Mouse (Mus musculus) A20 (cell line): ENCODE measurements around the gene Dgkh.

Experiments used
- DNase-seq: peaks from one replicate; pipeline ENCODE4 v3.0.0-alpha.2; 2011; ENCODE audit warnings: low read depth, low spot score

The Dgkh gene

DNA sequence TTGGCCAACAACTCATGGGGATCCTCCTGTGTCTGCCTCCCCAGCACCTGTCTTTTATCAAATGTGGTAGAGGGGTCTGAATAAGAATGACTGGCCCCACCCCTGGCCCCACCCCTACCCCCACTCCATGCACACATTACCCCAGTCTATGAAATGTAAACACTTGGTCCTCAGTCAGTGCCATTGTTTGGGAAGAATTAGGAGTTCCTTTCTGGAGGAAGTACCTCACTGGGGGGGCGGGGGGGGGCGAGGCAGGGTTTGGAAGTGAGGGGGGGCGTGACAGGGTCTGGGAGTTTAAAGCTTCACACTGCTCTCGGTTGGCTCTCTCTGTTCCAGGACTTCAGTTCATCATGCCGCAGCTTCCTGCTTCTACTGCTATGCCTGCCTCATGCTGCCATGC lies 10.5 kb downstream of the Dgkh start:
- no peak for DNase-seq

DNA sequence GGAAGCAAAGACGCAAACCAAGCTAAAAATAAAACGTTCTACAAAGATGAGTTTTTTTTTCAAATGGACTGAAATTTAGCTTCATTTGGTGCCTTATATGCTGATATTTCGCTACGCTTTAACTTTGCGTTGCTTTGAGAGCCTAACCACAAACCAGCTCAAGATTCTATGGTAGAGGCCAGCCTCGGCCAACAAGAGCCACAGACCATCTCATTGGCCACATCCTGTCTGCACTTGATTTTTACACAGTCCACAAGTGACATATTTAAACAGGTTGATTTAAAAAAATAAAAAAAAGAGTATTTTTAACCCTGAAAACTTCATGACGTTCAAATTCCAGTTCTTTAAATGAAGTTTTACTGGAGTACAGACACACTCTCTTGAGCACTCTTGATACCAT lies 16.5 kb downstream of the Dgkh start:
- no peak for DNase-seq

DNA sequence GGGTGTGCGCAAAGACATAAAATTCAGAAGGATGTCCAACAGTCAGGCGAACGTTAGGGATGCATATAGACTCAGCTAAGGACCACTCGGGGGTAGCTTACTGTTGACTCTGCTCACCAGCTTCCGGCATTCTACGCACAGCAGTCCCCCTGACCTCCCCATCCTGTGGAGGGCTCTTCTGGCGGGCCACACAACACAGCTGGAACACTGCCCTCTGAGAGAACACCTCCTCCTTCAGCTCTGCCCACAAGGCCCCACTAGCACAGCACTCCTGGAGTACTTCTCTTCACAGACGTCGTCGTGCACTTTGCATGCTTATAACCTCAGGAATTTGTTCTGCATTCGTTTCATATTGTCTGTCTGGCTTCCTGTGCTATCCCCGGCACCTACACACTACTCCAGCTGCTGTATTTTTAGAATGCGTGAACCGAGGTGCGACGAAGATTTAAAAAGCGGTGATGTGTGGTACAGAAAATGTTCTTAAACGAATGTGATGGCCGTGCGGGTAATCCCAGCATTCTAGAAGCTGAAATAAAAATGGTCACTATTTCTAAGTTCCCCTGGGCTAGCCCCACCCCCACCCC lies 19.9 kb downstream of the Dgkh start:
- DNase-seq = no peak

DNA sequence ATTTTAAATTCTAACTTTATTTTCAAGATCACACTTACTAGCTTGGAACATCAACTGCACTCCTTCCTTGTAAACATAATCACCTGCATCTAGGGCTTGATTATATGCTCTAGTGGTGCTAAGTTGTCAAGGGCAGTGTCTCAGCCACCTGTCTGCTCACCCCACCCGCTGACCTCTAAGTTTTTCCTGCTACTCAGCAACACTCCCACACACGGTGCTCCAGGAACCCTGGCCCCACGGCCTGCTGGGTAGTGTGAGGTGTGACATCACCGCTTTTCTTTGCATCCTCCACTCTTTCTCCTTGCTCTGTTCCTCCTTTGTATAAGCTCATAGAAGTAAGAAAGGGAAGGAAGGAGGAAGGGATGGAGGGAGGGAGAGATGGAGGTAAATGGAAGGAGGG lies 21.9 kb downstream of the Dgkh start:
- no peak for DNase-seq

DNA sequence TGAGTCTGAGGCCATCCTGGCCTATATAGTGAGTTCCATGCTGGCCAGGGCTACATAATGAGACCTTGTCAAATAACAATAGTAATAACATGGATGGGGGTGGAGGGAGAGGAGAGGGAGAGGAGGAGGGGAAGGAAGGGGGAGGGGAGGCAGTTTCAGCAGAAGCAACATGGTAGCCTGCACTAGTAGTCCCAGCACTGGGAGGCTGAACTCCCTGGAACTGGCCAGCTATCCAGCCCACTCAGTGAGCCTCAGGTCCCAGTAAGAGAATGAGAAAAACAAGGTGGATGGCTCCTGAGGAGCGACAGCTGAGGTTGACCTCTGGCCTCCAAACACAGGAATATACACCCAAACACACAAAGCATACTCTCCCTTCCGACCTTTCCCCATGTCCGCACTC lies 27.0 kb downstream of the Dgkh start:
- no peak for DNase-seq

DNA sequence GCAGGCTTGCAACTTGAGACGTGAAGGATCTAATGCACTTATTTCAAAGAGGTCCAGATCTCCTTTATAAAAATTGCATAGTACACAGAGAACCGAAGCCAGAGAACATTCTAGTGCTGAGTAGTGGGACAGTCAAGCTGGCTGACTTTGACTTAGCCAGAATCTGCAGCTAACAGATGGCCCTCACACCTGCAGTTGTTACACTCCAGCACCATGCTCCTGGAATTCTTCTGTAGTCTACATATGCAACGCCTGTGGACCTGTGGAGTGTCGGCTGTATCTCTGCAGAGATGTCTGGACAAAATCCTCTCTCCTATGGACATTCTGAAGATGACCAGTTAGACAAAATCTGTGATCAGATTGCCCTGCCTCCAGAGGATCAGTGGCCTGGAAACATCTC lies 28.6 kb downstream of the Dgkh start:
- no peak for DNase-seq

DNA sequence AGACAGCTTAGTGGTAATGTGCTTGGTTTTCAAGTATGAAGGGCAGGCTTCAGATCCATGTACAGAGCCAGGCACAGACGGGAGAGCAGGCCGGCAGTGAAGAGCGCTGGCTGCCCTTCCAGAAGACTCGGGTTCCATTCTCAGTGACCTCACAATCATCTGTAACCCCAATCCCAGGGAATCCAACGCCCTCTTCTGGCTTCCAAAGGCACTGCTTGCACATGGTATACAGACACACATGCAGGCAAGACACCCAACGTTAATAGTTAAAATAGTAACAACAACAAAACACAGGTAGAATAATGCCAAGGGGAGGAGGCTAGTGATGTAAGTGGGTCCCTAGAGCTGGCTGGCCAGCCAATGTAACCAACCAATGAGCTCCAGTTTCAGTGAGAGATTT lies 29.2 kb downstream of the Dgkh start:
- DNase-seq = no peak

DNA sequence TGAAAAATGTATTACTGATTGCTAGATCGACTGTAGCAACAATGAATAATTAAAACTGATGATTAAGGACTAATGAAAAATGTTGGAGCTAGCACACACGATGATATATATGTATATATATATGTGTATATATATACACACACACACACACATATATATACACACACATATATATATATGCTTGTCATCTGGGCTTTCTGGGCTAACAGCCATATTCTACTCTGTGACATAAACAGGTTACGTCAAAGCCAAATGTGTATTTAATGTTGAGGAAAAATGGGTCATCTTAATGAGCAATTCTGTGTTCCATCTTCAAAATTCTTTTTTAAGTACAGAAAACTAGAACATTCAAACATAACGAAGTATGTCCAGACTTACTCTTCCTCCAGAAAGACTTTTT lies 30.5 kb downstream of the Dgkh start:
- DNase-seq = no peak

DNA sequence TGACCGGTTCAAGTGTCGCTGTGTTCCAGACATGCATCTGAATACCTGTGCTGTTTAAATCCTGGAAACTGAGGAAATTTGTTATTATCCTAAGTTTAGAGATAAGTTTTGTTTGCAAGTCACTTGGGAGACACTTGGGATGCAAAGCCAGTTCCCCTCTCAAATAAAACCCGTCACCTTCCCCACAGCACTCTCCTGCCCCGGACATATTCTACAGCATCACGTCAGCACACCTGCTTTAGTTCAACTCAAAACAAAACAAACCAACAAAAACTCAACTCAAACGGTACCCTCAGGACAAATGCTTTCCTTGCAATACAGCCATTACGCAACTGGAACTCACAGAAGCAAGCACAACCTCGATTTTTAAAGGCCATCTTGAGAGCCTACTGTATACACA lies 31.1 kb downstream of the Dgkh start:
- DNase-seq = no peak

DNA sequence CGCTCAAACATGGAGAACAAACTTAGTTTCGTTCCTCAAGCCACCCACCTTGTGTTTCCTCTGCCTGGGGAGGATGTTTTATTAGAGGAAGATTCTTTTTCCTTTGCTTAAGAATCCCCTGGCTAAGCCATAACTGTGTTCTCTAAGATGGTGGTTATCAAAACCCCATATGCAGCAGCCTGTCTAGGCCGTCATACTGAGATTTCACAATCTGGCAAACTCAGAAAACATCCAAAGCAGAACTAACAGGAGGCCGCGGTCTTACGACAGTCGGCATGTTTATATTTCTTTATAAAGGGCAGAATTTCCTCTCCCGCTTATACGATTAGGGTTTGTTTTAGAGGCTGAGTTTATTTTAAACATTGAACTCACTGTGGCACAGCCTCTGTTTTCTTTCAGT lies 31.5 kb downstream of the Dgkh start:
- DNase-seq = no peak

DNA sequence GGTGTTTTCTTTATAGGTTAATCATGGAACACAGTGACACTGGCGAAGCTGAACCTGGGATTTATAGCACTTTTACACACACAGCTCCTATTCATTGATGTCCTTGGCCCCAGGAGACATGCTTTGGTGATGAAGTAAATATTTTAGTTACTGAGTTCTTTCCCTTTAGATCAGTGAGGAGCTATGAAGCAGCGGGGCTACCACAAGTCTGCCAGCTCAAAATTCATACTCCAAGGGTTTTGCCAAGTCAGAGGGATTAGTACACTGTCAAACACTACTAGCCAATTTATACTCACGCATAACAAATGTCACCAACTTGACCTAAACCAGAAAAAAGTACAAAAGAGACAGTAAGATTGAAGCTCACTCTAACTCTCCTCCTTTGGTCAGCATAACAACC lies 32.9 kb downstream of the Dgkh start:
- no peak for DNase-seq

DNA sequence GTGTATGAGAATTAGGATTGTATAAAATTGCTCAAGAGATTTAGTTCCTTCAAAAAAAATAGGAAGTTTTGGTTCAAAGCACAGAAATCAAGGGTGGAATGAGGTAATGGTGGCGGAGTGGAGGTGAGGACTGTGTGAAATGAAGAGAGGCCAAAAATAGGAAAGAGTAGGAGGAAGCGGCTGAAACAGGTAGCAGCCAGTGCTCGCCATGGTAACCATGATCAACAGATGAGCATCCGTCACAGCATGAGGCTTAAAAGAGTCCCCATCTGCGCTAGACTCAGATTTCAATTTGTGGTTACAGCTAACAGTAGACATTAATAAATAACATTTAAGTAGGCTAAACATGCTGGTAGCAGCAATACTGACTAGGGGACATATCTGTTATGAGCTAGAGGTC lies 33.4 kb downstream of the Dgkh start:
- peak; percentile 51 for DNase-seq

DNA sequence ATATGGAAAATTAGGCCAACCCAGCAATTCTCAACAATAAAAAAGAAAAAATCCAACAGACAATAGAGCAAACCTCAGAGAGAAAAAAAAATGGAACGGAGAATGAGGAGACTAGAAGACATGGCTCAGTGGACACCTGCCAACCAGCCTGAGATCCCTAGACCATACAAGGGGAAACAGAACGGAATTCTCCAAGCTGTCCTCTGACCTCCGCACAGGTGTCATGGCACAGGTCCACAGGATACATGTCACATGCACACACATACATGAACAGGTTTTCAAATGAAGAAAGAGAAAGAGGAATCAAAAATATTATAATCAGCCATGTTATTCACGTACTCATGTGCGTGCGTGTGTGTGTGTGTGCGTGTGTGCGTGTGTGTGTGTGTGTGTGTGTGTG lies 38.5 kb downstream of the Dgkh start:
- no peak for DNase-seq

DNA sequence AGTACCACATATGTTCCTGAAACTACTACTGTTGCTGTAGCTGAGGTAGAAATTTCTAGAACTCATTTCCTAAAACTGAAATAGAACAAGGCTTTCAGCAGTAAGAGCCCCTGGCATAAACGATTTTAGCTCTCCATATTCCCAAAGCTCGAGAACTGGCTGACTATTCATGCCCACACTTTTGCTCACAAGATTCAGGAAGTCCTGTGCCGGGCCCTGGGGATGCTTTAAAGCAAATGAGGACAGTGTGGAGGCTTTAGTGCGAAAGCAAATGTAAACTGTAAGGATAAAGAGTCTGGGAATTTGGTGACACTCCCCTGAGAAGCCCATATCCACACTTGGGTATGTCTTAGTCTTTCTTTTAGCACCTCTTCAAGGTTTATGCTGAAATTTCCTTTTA lies 40.0 kb downstream of the Dgkh start:
- DNase-seq = no peak

DNA sequence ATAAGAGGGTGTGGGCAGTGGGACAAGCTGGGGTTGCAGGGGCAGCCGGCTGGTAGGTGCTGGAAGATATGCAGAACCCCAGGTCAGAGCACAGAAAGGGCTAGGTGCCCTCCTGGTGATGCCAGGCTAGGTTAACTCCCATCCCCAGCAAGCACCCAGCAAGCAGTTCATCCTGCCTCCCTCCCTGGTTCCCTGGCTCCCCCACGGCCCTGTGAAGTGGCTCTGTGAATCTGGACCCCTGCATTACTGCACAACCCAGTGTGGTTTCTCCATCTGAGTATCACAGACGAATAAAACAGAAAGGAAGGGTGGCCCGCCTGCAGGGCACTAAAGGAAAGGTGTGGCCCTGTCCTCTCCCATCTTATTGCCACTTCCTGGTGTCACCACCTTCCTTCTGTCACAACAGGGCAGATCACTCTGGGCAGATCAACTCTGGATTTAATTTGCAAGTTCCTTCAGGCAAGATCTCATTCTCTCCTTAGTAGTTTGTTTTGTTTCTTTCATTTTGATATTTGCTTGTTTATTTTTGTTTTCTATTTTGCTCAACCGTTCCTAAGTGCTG lies 40.6 kb downstream of the Dgkh start:
- DNase-seq = no peak

DNA sequence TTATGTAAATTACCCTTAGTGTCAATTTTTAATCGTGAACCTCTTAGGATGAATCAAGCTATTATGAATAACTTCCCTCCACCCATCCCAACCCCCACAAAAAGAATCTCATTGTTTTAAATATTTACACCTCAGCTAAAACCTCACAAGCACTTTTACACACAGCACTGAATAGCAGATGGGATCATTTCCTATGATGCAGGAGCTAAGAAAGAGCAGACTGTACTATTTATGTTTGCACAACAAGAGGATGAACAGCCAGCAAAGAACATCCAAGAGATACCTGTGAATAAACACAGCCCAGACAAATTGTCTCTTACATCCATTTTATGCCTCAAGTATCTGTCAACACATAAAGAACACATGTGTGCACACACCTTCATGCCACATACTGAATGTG lies 41.7 kb downstream of the Dgkh start:
- no peak for DNase-seq

DNA sequence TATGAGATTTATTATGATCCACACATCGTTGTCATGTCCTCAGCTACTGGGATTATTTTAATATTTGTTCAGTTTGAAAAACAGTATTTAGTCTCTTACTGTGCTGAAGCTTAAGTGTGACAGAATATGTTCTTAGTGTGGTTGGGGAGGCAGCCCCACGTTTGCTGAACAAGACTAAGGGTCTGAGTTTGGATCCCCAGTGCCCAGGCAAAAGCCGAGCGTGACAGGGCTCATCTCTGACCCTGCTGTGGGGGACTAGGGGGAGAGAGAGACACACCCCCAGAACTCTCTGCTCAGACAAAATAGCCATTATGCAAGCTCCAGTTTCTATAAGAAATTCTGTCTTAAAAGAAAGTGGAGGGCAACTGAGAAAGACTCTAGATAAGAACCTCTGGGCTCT lies 42.2 kb downstream of the Dgkh start:
- DNase-seq = no peak

DNA sequence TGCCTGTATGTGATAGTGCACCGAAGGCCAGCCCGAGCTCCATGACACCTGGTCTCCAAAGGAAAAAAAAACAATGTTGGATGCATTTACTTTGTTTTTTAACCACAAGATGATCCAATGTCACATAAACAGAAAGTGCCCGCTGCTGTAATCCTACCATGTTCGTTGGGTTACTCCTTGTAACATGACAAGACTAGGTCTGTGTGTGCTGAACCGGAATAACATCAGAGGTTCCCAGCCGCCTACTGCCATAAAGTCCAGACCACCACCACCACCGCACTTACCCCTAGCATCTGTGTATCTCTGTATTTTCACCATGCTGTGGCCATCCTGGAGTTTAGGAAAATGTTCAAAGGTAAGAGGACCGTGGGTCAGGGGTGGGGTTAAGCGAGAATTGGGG lies 42.6 kb downstream of the Dgkh start:
- no peak for DNase-seq

DNA sequence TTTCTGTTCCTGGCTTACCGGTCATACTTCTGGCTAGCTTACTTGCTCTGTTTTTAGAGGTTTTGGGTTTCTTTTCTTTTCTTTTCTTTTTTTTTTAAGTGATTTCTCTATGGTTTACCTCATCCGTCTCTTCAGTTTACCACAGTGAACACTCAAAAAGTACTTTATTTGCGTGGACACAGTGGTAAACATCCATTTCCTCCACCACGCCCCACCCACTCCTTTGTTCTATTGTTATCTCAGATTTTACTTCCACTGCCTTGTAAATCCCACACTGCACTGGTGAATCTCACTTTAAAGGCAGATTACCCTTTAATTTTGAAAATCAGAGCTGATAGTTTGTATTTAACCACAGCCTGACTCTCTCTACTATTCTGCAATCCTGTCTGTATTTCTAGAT lies 44.9 kb downstream of the Dgkh start:
- DNase-seq = no peak

DNA sequence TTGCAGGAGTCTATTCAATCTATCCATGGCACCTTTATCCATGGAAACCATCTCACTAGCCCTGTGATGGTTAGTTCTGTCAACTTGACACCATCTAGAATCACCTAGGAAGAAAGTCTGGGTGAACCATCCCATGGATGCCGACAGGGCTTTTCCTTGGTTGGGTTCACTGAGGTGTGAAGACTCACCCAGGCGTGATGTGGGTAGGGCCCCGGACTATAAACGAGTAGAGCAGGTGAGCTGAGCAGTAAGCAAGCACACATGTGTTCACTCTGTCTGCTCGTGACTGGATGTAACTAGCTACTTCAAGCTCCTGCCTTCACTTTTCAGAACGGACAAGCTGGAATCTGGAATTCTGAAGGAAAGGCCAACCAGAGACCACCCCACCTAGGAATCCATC lies 45.9 kb downstream of the Dgkh start:
- DNase-seq = no peak

DNA sequence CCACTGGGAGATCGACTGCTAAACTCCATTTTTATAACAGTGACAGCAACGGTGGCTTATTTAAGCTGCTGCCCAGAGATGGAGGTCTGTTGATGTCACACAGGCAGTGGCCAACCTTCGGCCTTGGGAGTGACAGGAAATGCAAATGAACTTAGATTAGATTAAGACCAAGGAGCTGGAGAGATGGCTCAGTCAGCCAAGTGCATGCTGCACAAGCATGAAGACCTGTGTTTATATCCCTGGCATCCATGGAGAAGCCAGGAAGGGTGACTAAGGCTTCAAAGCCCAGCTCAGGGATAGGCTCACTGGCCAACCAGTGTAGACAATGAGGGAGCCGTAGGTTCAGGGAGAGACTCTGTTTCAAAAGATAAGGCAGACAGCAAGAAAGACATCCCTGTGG lies 48.4 kb downstream of the Dgkh start:
- DNase-seq = no peak

DNA sequence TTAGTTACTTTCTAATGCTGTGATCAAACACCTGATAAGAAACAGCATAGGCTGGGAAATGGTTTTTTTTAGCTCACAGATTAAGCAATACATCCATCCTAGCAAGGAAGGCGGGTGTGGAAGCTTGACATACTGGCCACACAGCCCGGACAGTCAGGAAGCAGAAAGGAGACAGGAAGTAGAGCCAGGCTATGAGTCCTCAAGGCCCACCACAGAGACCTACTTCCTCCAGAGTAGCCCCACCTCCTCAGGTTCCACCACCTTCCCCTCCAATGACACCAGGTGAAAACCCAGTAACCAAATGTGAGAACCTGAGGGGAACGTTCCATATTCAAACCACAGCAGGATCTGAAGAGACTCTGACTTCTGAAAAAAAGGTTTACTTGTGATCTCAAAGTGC lies 53.6 kb downstream of the Dgkh start:
- DNase-seq = no peak

DNA sequence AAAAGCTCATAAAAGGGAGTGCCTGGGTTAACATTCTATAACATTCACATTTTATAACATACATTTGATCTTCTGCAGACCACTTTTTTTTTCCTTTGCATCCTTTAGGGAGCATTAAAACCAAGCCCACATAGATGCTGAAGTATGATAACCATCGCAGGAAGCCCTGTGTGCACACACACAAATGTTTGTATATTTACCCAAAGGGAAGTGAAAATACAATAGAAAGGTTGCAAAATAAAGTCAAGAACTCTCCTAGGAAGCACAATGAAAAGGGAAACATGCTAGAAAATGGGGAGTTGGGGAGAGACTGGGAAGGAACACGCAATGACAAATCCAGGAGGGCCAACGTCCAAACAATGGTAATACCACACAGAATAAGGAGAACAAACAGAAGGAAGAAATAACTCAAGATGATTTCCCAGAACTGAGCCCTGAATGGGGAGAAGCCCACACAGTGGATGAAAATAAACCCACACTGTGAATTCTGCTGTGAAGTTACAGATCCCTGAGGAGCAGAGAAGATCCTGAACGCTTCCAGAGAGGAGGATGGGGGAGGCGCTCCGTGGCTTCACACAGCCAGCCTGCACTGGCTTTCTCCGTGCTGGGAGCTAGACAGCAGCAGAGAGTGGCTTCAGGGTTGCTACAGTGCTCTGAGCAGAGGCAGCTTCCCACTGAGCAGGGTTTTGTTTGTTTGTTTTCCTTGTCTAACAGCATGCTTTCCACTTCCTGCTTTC lies 54.6 kb downstream of the Dgkh start:
- DNase-seq = no peak

DNA sequence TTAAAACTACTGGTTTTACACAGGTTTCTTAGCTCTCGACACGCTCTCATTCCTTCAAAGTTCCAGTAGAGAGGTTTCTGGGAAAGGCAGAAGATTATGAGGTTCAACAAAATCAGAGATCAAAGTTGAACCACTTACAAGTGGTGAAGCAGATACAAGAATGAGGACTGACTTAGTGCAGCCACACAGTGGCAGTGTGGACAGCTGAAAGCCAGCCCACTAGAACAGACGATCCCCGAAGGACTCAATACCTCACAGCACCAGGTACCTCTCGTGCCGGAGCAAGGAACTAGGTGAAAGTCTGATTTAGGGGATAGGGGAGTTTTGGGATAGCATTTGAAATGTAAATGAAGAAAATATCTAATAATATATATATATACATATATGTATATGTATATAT lies 56.1 kb downstream of the Dgkh start:
- no peak for DNase-seq
